Mouse (Mus musculus): ENCODE results near the gene Dolk. TPM values are rescaled to one million over a fixed set of nuclear protein-coding genes. Genes with fewer than 3 reads are reported as not detected.

Gene Dolk
- polyA plus RNA-seq, 1 experiment from 2014 or later = 21.5 TPM

DNA sequence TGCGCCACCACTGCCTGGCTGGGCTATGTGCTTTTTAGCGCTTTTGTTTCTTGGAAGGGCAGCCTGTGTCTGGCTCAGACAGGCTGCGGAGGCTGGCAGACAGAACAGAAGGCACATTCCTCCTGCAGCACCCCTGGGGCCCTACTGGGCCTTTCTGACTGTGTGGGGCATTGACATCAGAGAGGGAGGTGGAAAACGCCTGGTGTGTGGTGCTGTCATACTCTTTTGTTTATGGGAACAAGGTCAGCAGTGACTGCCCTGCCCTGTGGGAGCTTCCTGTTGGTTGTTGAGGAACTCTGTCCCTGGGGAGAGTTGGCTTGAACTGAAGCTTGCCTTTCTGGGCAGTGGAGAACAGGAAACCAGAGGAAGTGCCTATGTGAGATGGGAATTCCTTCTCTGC is 43.6 kb downstream of the Dolk start:
- Histone ChIP-seq H3K9ac (replicated peaks; ENCODE audit: low read length) (no peak overlapping the region), H3K27me3 (ENCODE audit: control insufficient read depth, insufficient read depth, low read length) (no peaks in the 10 kb centered on the region), H3K27ac (replicated peaks; ENCODE audit: low read depth, low read length) (no peak overlapping the region), H3K9me3 (replicated peaks; ENCODE audit: control insufficient read depth, low read length) (no peaks in the 10 kb centered on the region), H3K4me3 (ENCODE audit: low read depth, low read length) (no peak overlapping the region), H3K4me2 (ENCODE audit: low read depth, low read length) (no peak overlapping the region), H3K36me3 (replicated peaks; ENCODE audit: control insufficient read depth, insufficient read depth, low read depth, low read length) (peaks cover 2% of the 10 kb centered on the region; the same call in 1 of the 2 replicates), H3K4me1 (ENCODE audit: control insufficient read depth, insufficient read depth, low read length) (peaks cover 3% of the 10 kb centered on the region; the same call in 1 of the 2 replicates)
- 38% methylated on average over 4 of the region's 4 CpGs for WGBS
- DNase-seq (ENCODE audit: low spot score) (no peak), ATAC-seq (replicated peaks; ENCODE audit: insufficient number of reproducible peaks, low FRiP score, low TSS enrichment, low read depth) (no peak)

DNA sequence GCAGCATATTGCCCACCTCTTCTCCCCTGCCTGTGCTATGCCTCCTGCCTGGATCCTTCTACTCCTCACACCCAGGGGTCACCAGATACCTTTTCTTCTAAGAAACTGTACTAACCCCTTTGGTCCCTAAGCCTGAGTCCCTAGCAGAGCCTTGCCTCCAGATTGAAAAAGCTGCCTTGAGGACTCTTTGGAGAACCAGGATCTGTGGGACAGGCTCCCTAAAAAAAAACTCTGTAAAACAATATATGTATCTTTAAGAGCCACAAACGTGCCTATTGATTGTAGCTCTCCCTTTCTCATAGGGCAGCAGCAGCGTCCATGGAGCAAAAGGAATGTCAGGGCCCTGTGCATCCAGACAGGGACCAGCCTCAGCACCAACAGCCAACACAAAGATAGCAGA is 45.9 kb downstream of the Dolk start, which contains the start of gene Gm28035:
TSS of gene Gm28035 (plus strand) at position 301 of the 400 bp plus-strand sequence.
- DNase-seq (ENCODE audit: low spot score) (no peak), ATAC-seq (replicated peaks; ENCODE audit: insufficient number of reproducible peaks, low FRiP score, low TSS enrichment, low read depth) (no peak)
- H3K4me2 ChIP-seq (ENCODE audit: low read depth, low read length) = no peak within 1 kb of the TSS
- H3K4me3 ChIP-seq (ENCODE audit: low read depth, low read length) = no peak within 1 kb of the TSS
- H3K27ac ChIP-seq (replicated peaks; ENCODE audit: low read depth, low read length) = no peak within 1 kb of the TSS
- no peaks in the 10 kb centered on the region for H3K9me3 ChIP-seq (replicated peaks; ENCODE audit: control insufficient read depth, low read length)
- H3K4me1 ChIP-seq (ENCODE audit: control insufficient read depth, insufficient read depth, low read length) = peaks cover 3% of the 10 kb centered on the region; the same call in 1 of the 2 replicates
- no peaks in the 10 kb centered on the region for H3K27me3 ChIP-seq (ENCODE audit: control insufficient read depth, insufficient read depth, low read length)
- peaks cover 2% of the 10 kb centered on the region; the same call in 1 of the 2 replicates for H3K36me3 ChIP-seq (replicated peaks; ENCODE audit: control insufficient read depth, insufficient read depth, low read depth, low read length)
- no peak within 1 kb of the TSS for H3K9ac ChIP-seq (replicated peaks; ENCODE audit: low read length)
- 74% methylated on average over 2 of the region's 2 CpGs for WGBS

DNA sequence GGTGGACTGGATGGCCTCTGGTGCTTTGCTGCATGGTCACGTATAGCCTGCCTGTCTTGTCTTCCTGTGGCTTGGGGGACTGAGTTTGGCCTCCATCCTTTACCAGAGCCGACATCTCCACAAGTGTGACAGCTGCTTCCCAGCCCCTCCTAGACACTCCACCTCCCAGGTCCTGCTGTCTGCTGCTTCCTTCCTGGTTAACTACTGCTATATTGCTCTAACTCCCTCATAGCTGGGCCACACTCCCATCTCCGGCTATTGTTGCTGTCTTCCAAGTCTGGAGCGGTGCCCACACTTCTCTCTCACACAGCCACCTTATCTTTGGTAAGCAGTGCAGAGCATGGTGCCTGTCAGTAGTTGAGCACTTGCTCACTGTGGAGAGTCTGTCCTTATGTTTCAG is 46.4 kb downstream of the Dolk start:
- 91% methylated on average over 4 of the region's 4 CpGs for WGBS

DNA sequence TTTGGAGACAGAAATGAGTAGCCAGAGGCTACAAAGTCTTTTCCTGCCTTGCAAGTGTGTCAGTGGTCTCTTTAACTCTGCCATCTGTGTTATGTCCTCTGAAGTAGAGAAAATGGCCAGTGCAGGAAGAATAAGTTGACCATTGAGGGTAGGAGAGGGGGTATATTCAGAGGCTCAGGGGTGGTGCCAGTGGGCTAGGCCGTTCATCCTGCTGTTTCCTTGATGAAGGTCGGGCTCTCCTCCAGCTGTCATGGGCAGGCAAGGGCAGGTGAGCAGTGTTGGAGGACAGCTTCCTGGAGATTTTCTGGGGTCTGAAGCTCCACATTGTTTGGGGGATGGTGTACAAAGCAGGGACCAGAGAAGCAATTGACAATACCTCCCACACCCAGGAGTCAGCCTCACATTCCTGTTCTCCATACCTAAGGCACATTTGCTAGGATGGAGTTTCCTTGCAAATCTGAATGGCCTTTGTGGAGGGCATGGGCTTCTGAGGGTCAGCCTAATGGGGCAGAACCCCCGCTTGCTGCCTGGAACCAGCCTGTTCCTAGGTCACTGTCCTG is 47.1 kb downstream of the Dolk start:
- no peak overlapping the region for H3K27ac ChIP-seq (replicated peaks; ENCODE audit: low read depth, low read length)

More for the DNA sequence above, 46.4 kb downstream of the Dolk start:
- Histone ChIP-seq H3K9ac (replicated peaks; ENCODE audit: low read length) (no peak overlapping the region), H3K4me3 (ENCODE audit: low read depth, low read length) (no peak overlapping the region), H3K27ac (replicated peaks; ENCODE audit: low read depth, low read length) (no peak overlapping the region), H3K4me2 (ENCODE audit: low read depth, low read length) (no peak overlapping the region), H3K27me3 (ENCODE audit: control insufficient read depth, insufficient read depth, low read length) (no peaks in the 10 kb centered on the region), H3K4me1 (ENCODE audit: control insufficient read depth, insufficient read depth, low read length) (peaks cover 3% of the 10 kb centered on the region; the same call in 1 of the 2 replicates), H3K9me3 (replicated peaks; ENCODE audit: control insufficient read depth, low read length) (no peaks in the 10 kb centered on the region), H3K36me3 (replicated peaks; ENCODE audit: control insufficient read depth, insufficient read depth, low read depth, low read length) (peaks cover 2% of the 10 kb centered on the region; the same call in 1 of the 2 replicates)
- ATAC-seq (replicated peaks; ENCODE audit: insufficient number of reproducible peaks, low FRiP score, low TSS enrichment, low read depth) (no peak), DNase-seq (ENCODE audit: low spot score) (no peak)

DNA sequence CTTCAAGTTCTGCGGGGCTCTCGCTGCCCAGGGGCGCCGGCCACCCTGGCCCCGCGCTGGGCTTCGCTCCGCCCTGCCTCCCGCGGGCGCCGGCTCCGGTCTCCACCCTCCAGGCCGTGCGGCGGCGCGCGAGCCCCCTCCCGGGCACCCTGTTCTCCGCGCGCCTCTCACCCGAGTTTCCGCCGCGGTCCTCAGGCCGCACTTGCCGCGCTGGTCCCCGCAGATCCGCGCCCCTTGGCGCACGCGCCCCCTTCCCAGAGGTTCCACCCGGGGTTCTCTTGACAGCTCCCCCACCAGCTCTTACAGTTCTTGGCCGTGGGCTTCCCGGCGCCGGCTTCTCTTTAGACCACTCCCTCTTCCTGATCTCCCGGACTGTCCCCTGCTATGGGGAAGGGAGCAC is 48.3 kb downstream of the Dolk start:
- Histone ChIP-seq H3K36me3 (replicated peaks; ENCODE audit: control insufficient read depth, insufficient read depth, low read depth, low read length) (no peaks in the 10 kb centered on the region), H3K9ac (replicated peaks; ENCODE audit: low read length) (peak overlapping the region; percentile 86), H3K27me3 (ENCODE audit: control insufficient read depth, insufficient read depth, low read length) (no peaks in the 10 kb centered on the region), H3K4me3 (ENCODE audit: low read depth, low read length) (peak overlapping the region; percentile 85), H3K4me1 (ENCODE audit: control insufficient read depth, insufficient read depth, low read length) (peaks cover 3% of the 10 kb centered on the region; the same call in 1 of the 2 replicates), H3K9me3 (replicated peaks; ENCODE audit: control insufficient read depth, low read length) (no peaks in the 10 kb centered on the region), H3K27ac (replicated peaks; ENCODE audit: low read depth, low read length) (peak overlapping the region; percentile 79), H3K4me2 (ENCODE audit: low read depth, low read length) (peak overlapping the region; percentile 62)
- DNase-seq (ENCODE audit: low spot score) = peak; percentile 61
- WGBS = under 1% methylated on average over 32 of the region's 42 CpGs
- peak; percentile 87 for ATAC-seq (replicated peaks; ENCODE audit: insufficient number of reproducible peaks, low FRiP score, low TSS enrichment, low read depth)

More for the DNA sequence above, 47.1 kb downstream of the Dolk start:
- Histone ChIP-seq H3K4me3 (ENCODE audit: low read depth, low read length) (peak overlapping the region; percentile 85), H3K4me2 (ENCODE audit: low read depth, low read length) (peak overlapping the region; percentile 62), H3K9me3 (replicated peaks; ENCODE audit: control insufficient read depth, low read length) (no peaks in the 10 kb centered on the region), H3K36me3 (replicated peaks; ENCODE audit: control insufficient read depth, insufficient read depth, low read depth, low read length) (peaks cover 2% of the 10 kb centered on the region; the same call in 1 of the 2 replicates), H3K27me3 (ENCODE audit: control insufficient read depth, insufficient read depth, low read length) (no peaks in the 10 kb centered on the region), H3K9ac (replicated peaks; ENCODE audit: low read length) (peak overlapping the region; percentile 86), H3K4me1 (ENCODE audit: control insufficient read depth, insufficient read depth, low read length) (peaks cover 3% of the 10 kb centered on the region; the same call in 1 of the 2 replicates)
- no peak for ATAC-seq (replicated peaks; ENCODE audit: insufficient number of reproducible peaks, low FRiP score, low TSS enrichment, low read depth)
- WGBS = 80% methylated on average over 3 of the region's 3 CpGs
- DNase-seq (ENCODE audit: low spot score) = no peak

DNA sequence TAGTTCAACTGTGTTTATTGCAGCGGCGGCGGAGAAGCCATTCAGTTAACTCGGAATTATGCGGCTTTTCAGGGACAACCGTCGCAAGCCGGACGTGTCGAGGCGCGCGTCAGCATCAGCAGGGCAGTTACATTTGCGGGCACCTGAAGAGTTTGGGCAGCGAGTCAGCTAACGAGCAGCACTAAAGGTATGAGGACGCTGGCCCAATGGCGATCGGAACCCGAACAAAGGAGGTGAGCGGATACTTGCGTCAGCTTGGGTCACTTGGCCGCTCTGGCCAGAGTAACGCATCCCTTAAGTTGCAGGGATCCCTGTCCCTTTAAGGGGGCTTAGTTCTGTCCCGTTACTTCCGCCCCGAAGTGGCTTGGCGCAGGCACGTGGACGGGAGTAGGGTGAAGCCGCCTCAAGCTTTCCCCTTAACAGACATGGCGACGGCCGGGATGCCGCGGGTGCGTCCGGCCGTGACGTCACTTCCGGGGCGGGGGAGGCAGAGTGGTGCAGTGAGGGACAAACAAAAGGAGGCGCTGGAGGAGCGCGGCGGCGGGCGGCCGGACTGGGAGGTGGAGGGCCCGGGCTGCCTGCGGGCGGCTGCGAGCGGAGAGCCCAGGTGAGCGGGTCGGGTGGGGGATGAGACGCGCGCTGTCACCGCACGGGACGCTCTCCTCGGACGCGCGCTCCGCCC is 48.8 kb downstream of the Dolk start, which contains the start of gene Lrrc8a:
TSS of gene Lrrc8a (plus strand) at position 517 of the 682 bp plus-strand sequence.
- under 1% methylated on average over 66 of the region's 67 CpGs for WGBS
- peak; percentile 99 for DNase-seq (ENCODE audit: low spot score)

DNA sequence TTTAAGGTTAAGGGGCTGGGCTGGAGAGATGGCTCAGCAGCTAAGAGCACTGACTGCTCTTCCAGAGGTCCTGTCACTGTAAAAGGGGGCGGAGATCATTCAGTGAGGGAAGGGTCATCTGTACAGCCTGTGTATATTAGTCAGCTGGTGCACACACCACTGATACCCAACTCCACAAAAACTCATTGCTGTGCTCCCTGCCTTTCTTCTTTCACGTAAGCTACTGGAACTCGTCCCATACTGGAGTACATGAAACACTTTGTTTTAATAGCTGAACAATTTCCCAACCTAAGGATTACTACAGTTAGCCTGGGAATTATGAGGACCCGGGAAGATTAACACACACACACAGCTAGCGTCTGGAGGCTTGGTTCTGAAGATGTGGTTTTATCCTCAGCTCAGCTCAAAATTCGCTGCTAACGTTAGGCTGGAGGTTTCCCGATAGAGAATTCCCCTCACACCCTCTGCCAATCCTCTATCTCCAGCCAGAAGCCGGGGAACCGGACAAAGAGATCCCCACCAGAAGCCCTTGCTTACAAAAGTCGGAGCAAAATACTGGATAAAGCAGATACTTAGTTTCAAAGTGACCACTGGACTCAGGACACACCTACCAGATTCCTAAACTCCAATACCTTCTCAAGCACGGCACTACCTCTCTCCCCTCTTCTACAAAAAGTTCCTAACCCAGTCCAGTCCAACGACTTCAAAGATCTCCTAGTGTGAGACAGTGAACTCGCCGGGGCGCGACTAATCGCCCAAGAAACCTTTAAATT is 49.5 kb downstream of the Dolk start:
- no peaks in the 10 kb centered on the region for H3K36me3 ChIP-seq (replicated peaks; ENCODE audit: control insufficient read depth, insufficient read depth, low read depth, low read length)
- peak overlapping the region; percentile 76 for H3K9ac ChIP-seq (replicated peaks; ENCODE audit: low read length)
- peak; percentile 46 for DNase-seq (ENCODE audit: low spot score)
- no peaks in the 10 kb centered on the region for H3K9me3 ChIP-seq (replicated peaks; ENCODE audit: control insufficient read depth, low read length)
- peaks cover 3% of the 10 kb centered on the region; the same call in 1 of the 2 replicates for H3K4me1 ChIP-seq (ENCODE audit: control insufficient read depth, insufficient read depth, low read length)
- no peak for ATAC-seq (replicated peaks; ENCODE audit: insufficient number of reproducible peaks, low FRiP score, low TSS enrichment, low read depth)
- WGBS = 3% methylated on average over 18 of the region's 18 CpGs
- H3K27me3 ChIP-seq (ENCODE audit: control insufficient read depth, insufficient read depth, low read length) = no peaks in the 10 kb centered on the region
- H3K4me2 ChIP-seq (ENCODE audit: low read depth, low read length) = peak overlapping the region; percentile 60
- H3K4me3 ChIP-seq (ENCODE audit: low read depth, low read length) = peak overlapping the region; percentile 85
- peak overlapping the region; percentile 57 for H3K27ac ChIP-seq (replicated peaks; ENCODE audit: low read depth, low read length)

More for the DNA sequence above, 48.8 kb downstream of the Dolk start, which contains the start of gene Lrrc8a:
- Histone ChIP-seq H3K9me3 (replicated peaks; ENCODE audit: control insufficient read depth, low read length) (no peaks in the 10 kb centered on the region), H3K4me1 (ENCODE audit: control insufficient read depth, insufficient read depth, low read length) (peaks cover 3% of the 10 kb centered on the region; the same call in 1 of the 2 replicates), H3K27me3 (ENCODE audit: control insufficient read depth, insufficient read depth, low read length) (no peaks in the 10 kb centered on the region), H3K36me3 (replicated peaks; ENCODE audit: control insufficient read depth, insufficient read depth, low read depth, low read length) (no peaks in the 10 kb centered on the region), H3K4me2 (ENCODE audit: low read depth, low read length) (peak within 1 kb of the TSS; percentile 62), H3K27ac (replicated peaks; ENCODE audit: low read depth, low read length) (peak within 1 kb of the TSS; percentile 79), H3K4me3 (ENCODE audit: low read depth, low read length) (peak within 1 kb of the TSS; percentile 85), H3K9ac (replicated peaks; ENCODE audit: low read length) (peak within 1 kb of the TSS; percentile 86)
- peak; percentile 97 for ATAC-seq (replicated peaks; ENCODE audit: insufficient number of reproducible peaks, low FRiP score, low TSS enrichment, low read depth)

Data from embryonic facial prominence, embryonic 11.5 days (tissue).